Mouse (Mus musculus) CH12.LX (cell line): ENCODE measurements around the gene Uqcc3. TPM values are rescaled to one million over a fixed set of nuclear protein-coding genes. Genes with fewer than 3 reads are reported as not detected.

Experiments used
- DNase-seq: peaks from one replicate; pipeline ENCODE4 v3.0.0-alpha.2; 2013; ENCODE audit errors: extremely low read depth
- H3K27ac ChIP-seq: 2 replicates; pipeline ENCODE4 v1.5.1; 2012; ENCODE audit warnings: low read depth, mild to moderate bottlenecking, control low read depth, moderate library complexity; ENCODE audit not compliant: insufficient read depth
- H3K27me3 ChIP-seq: replicated peaks from 2 replicates; pipeline ENCODE3; 2012; ENCODE audit warnings: inconsistent platforms
- H3K36me3 ChIP-seq, 2 experiments: replicated peaks in 1 of 2; 2 replicates each; pipeline versions ENCODE3 to v1.6.1; 2012; ENCODE audit warnings: inconsistent platforms in 1 of 2, low read length in 1 of 2, mild to moderate bottlenecking in 1 of 2, mixed read lengths in 1 of 2, moderate library complexity in 1 of 2; ENCODE audit not compliant: control insufficient read depth in 1 of 2, insufficient read depth in 1 of 2
- H3K4me1 ChIP-seq, 2 experiments: 2 replicates each; pipeline ENCODE4 v1.6.1; 2012; ENCODE audit warnings: inconsistent platforms in 1 of 2, moderate library complexity in 1 of 2; ENCODE audit not compliant: insufficient read depth in 2 of 2, control insufficient read depth in 1 of 2
- H3K4me2 ChIP-seq: 2 replicates; pipeline ENCODE4 v1.6.1; 2012; ENCODE audit warnings: low read depth, mild to moderate bottlenecking, control low read depth; ENCODE audit not compliant: poor library complexity, insufficient read depth, severe bottlenecking
- H3K4me3 ChIP-seq, 3 experiments: fragments of 150-350 bp in 1 of 3; sonication (generic) in 1 of 3; replicated peaks in 1 of 3; 2 replicates each; pipeline versions ENCODE3 to v1.5.1; 2011 to 2012; ENCODE audit warnings: low read depth in 2 of 3, low read length in 2 of 3, mild to moderate bottlenecking in 2 of 3, moderate library complexity in 2 of 3, control low read depth in 1 of 3, improper control_type of control experiment in 1 of 3, inconsistent platforms in 1 of 3, mixed read lengths in 1 of 3; ENCODE audit not compliant: poor library complexity in 1 of 3
- H3K79me2 ChIP-seq: replicated peaks from 2 replicates; pipeline ENCODE4 v1.6.1; 2012; ENCODE audit warnings: mild to moderate bottlenecking, moderate library complexity; ENCODE audit not compliant: control insufficient read depth, poor library complexity, insufficient read depth, severe bottlenecking; ENCODE audit errors: extremely low read depth
- H3K9ac ChIP-seq: 2 replicates; pipeline ENCODE4 v1.6.1; 2012; ENCODE audit warnings: low read depth, mild to moderate bottlenecking, control low read depth, moderate library complexity; ENCODE audit not compliant: insufficient read depth
- H3K9me3 ChIP-seq: replicated peaks from 2 replicates; pipeline ENCODE3; 2012; ENCODE audit warnings: low read length, inconsistent platforms, mixed read lengths
- CHD2 ChIP-seq: IDR thresholded peaks from 2 replicates; pipeline ENCODE4 v1.6.1; 2011; ENCODE audit warnings: low read length, improper control_type of control experiment
- CTCF ChIP-seq, 2 experiments: IDR thresholded peaks in 1 of 2; conservative IDR thresholded peaks in 1 of 2; 2 replicates each; pipeline ENCODE4 v1.5.1; 2011 to 2012; ENCODE audit warnings: low read depth in 2 of 2, low read length in 2 of 2, improper control_type of control experiment in 1 of 2, inconsistent platforms in 1 of 2, mild to moderate bottlenecking in 1 of 2, moderate library complexity in 1 of 2
- E2F4 ChIP-seq: IDR thresholded peaks from 2 replicates; pipeline ENCODE4 v1.6.1; 2011; ENCODE audit warnings: low read depth, low read length, improper control_type of control experiment; ENCODE audit not compliant: insufficient replicate concordance
- ELF1 ChIP-seq: IDR thresholded peaks from 2 replicates; pipeline ENCODE4 v1.6.1; 2014; ENCODE audit warnings: low read depth, mild to moderate bottlenecking, inconsistent platforms, low read length, improper control_type of control experiment
- ETS1 ChIP-seq: conservative IDR thresholded peaks from 2 replicates; pipeline ENCODE4 v1.6.1; 2012; ENCODE audit warnings: low read depth, mild to moderate bottlenecking, inconsistent platforms, low read length, improper control_type of control experiment, moderate library complexity
- GABPA ChIP-seq: IDR thresholded peaks from 2 replicates; pipeline ENCODE4 v1.6.1; 2012; ENCODE audit warnings: low read depth, low read length, improper control_type of control experiment, inconsistent platforms; ENCODE audit not compliant: insufficient replicate concordance
- HCFC1 ChIP-seq: IDR thresholded peaks from 2 replicates; pipeline ENCODE4 v1.6.1; 2012; ENCODE audit warnings: low read depth, mild to moderate bottlenecking, inconsistent platforms, low read length, improper control_type of control experiment
- IRF4 ChIP-seq: IDR thresholded peaks from 2 replicates; pipeline ENCODE4 v1.6.1; 2014; ENCODE audit warnings: low read depth, mild to moderate bottlenecking, inconsistent platforms, low read length, improper control_type of control experiment
- JUN ChIP-seq: IDR thresholded peaks from 2 replicates; pipeline ENCODE4 v1.6.1; 2011; ENCODE audit warnings: low read depth, mild to moderate bottlenecking, low read length, improper control_type of control experiment, moderate library complexity; ENCODE audit not compliant: insufficient read depth
- JUND ChIP-seq: conservative IDR thresholded peaks from 2 replicates; pipeline ENCODE4 v1.6.1; 2011; ENCODE audit warnings: low read depth, low read length, improper control_type of control experiment
- KAT2A ChIP-seq: IDR thresholded peaks from 2 replicates; pipeline ENCODE4 v1.6.1; 2012; ENCODE audit warnings: low read length, improper control_type of control experiment, inconsistent platforms; ENCODE audit not compliant: insufficient replicate concordance
- MAFK ChIP-seq: IDR thresholded peaks from 2 replicates; pipeline ENCODE4 v1.6.1; 2011; ENCODE audit warnings: low read length, improper control_type of control experiment; ENCODE audit not compliant: insufficient replicate concordance
- MAX ChIP-seq: IDR thresholded peaks from 2 replicates; pipeline ENCODE4 v1.6.1; 2011; ENCODE audit warnings: low read length, improper control_type of control experiment
- MAZ ChIP-seq: IDR thresholded peaks from 2 replicates; pipeline ENCODE4 v1.6.1; 2012; ENCODE audit warnings: low read depth, mild to moderate bottlenecking, inconsistent platforms, low read length, improper control_type of control experiment, moderate library complexity
- MEF2A ChIP-seq: IDR thresholded peaks from 2 replicates; pipeline ENCODE4 v1.6.1; 2014; ENCODE audit warnings: low read depth, mild to moderate bottlenecking, inconsistent platforms, low read length, improper control_type of control experiment, borderline replicate concordance
- MXI1 ChIP-seq: IDR thresholded peaks from 2 replicates; pipeline ENCODE4 v1.6.1; 2011; ENCODE audit warnings: mild to moderate bottlenecking, low read depth, low read length, improper control_type of control experiment
- NELFE ChIP-seq: IDR thresholded peaks from 2 replicates; pipeline ENCODE4 v1.6.1; 2011; ENCODE audit warnings: low read depth, low read length, improper control_type of control experiment
- NRF1 ChIP-seq: IDR thresholded peaks from 2 replicates; pipeline ENCODE4 v1.6.1; 2014; ENCODE audit warnings: low read depth, mild to moderate bottlenecking, inconsistent platforms, low read length, improper control_type of control experiment, moderate library complexity
- PAX5 ChIP-seq: IDR thresholded peaks from 2 replicates; pipeline ENCODE4 v1.6.1; 2012; ENCODE audit warnings: low read length, inconsistent platforms, mixed read lengths
- POLR2A ChIP-seq: IDR thresholded peaks from 2 replicates; pipeline ENCODE4 v1.6.1; 2011; ENCODE audit warnings: low read depth, mild to moderate bottlenecking, improper control_type of control experiment, low read length
- POLR2AphosphoS2 ChIP-seq: IDR thresholded peaks from 2 replicates; pipeline ENCODE4 v1.6.1; 2011; ENCODE audit warnings: low read depth, low read length, improper control_type of control experiment
- RAD21 ChIP-seq: IDR thresholded peaks from 2 replicates; pipeline ENCODE4 v1.6.1; 2011; ENCODE audit warnings: low read depth, mild to moderate bottlenecking, low read length, improper control_type of control experiment, moderate library complexity
- SIN3A ChIP-seq: IDR thresholded peaks from 2 replicates; pipeline ENCODE4 v1.6.1; 2012; ENCODE audit warnings: low read length, improper control_type of control experiment, inconsistent platforms
- SMC3 ChIP-seq: IDR thresholded peaks from 2 replicates; pipeline ENCODE4 v1.6.1; 2011; ENCODE audit warnings: low read depth, low read length, improper control_type of control experiment
- TBP ChIP-seq: conservative IDR thresholded peaks from 2 replicates; pipeline ENCODE4 v1.6.1; 2011; ENCODE audit warnings: low read depth, low read length, improper control_type of control experiment
- TCF12 ChIP-seq: IDR thresholded peaks from 2 replicates; pipeline ENCODE4 v1.6.1; 2014; ENCODE audit warnings: low read depth, mild to moderate bottlenecking, inconsistent platforms, low read length, improper control_type of control experiment
- USF1 ChIP-seq: IDR thresholded peaks from 2 replicates; pipeline ENCODE4 v1.6.1; 2014; ENCODE audit warnings: low read depth, mild to moderate bottlenecking, inconsistent platforms, low read length, improper control_type of control experiment
- USF2 ChIP-seq: conservative IDR thresholded peaks from 2 replicates; pipeline ENCODE4 v1.6.1; 2011; ENCODE audit warnings: low read depth, low read length, improper control_type of control experiment
- ZC3H11A ChIP-seq: IDR thresholded peaks from 2 replicates; pipeline ENCODE4 v1.6.1; 2012; ENCODE audit warnings: low read depth, mild to moderate bottlenecking, inconsistent platforms, low read length, improper control_type of control experiment
- ZKSCAN1 ChIP-seq: IDR thresholded peaks from 2 replicates; pipeline ENCODE4 v1.6.1; 2012; ENCODE audit warnings: low read depth, inconsistent platforms, low read length, improper control_type of control experiment, borderline replicate concordance
- ZMIZ1 ChIP-seq: IDR thresholded peaks from 2 replicates; pipeline ENCODE4 v1.6.1; 2012; ENCODE audit warnings: low read depth, mild to moderate bottlenecking, inconsistent platforms, low read length, improper control_type of control experiment
- ZNF384 ChIP-seq: IDR thresholded peaks from 2 replicates; pipeline ENCODE4 v1.6.1; 2012; ENCODE audit warnings: low read depth, low read length, improper control_type of control experiment, inconsistent platforms
- dilution Hi-C: fragments of 300-500 bp; cut with MboI; formaldehyde crosslinking; loops from 2 replicates; pipeline ENCODE4 v1.14.3; 2020; ENCODE audit warnings: low sequenced_read_pairs; ENCODE audit not compliant: extremely low pct_unique_long_range_greater_than_20kb, extremely low pct_ligation_motif_present
- in situ Hi-C: fragments of 300-500 bp; cut with MboI; formaldehyde crosslinking; loops from 3 replicates; pipeline ENCODE4 v1.14.3; 2019; ENCODE audit warnings: low sequenced_read_pairs, low pct_ligation_motif_present, low pct_unique_long_range_greater_than_20kb, mixed read lengths
- polyA plus RNA-seq: library from polyadenylated mRNA; unstranded; fragments of >175 nt; gene quantifications from 2 replicates; pipeline ENCODE4 v1.2.1, GENCODE M21; 2012; ENCODE audit warnings: low read depth; ENCODE audit not compliant: insufficient read length
- total RNA-seq, 2 experiments: library from RNA; depleted of rRNA; stranded (reverse); fragments of 300-350 nt in 1 of 2; fragments of >200 nt in 1 of 2; gene quantifications; 2 replicates each; pipeline ENCODE4 v1.2.3; 2012 to 2014

The Uqcc3 gene
- total and polyA plus RNA-seq, 3 experiments: 23.5 to 56.6 (median 42.6) TPM

GRCm38 (mm10) chr19:8919684-8920072, 39.0 kb upstream of the Uqcc3 start:
- Histone ChIP-seq H3K9ac (peak overlapping the region; percentile 96), H3K36me3 (peaks cover 25 to 42% of the 10 kb centered on the region in 2 experiments), H3K4me2 (peak overlapping the region; percentile 93), H3K79me2 (peaks cover 19% of the 10 kb centered on the region), H3K27ac (peak overlapping the region; percentile 96), H3K9me3 (no peaks in the 10 kb centered on the region), H3K4me3 (peak overlapping the region; percentile 39 to 81 (median 46)), H3K4me1 (peaks cover 0 to 18% of the 10 kb centered on the region in 2 experiments; a peak in 2 of 4 replicates), H3K27me3 (no peaks in the 10 kb centered on the region)
- no peak for DNase-seq
- in situ Hi-C loops (no loop called here), dilution Hi-C loops (no loop called here)
- TF ChIP-seq ZC3H11A: no peak
- peak; percentile 51; the same call in 1 of the 2 replicates for TF ChIP-seq SIN3A
- TF ChIP-seq, all 38 proteins: peak for 1

GRCm38 (mm10) chr19:8919000-8919399, 38.3 kb upstream of the Uqcc3 start:
- DNase-seq: peak; percentile 61
- peaks cover 0 to 18% of the 10 kb centered on the region in 2 experiments; a peak in 2 of 4 replicates for H3K4me1 ChIP-seq
- dilution Hi-C loops (no loop called here), in situ Hi-C loops (no loop called here)
- no peaks in the 10 kb centered on the region for H3K9me3 ChIP-seq
- H3K36me3 ChIP-seq: peaks cover 31 to 47% of the 10 kb centered on the region in 2 experiments
- H3K9ac ChIP-seq: peak overlapping the region; percentile 96
- no peaks in the 10 kb centered on the region for H3K27me3 ChIP-seq
- peak overlapping the region; percentile 17 to 81 (median 46) for H3K4me3 ChIP-seq
- H3K27ac ChIP-seq: peak overlapping the region; percentile 96
- H3K4me2 ChIP-seq: peak overlapping the region; percentile 93
- H3K79me2 ChIP-seq: peaks cover 19% of the 10 kb centered on the region
- TF ChIP-seq USF2 (no peak), ZNF384 (no peak; the same call in 1 of the 2 replicates), SMC3 (no peak; the same call in 1 of the 2 replicates), ETS1 (peak; percentile 45; the same call in 1 of the 2 replicates), RAD21 (peak; percentile 11), CHD2 (no peak), GABPA (no peak), JUND (no peak), MXI1 (peak; percentile 41; the same call in 1 of the 2 replicates), NELFE (peak; percentile 31; the same call in 1 of the 2 replicates), IRF4 (peak; percentile 67), ZMIZ1 (no peak), ZC3H11A (no peak), MAFK (0 out of 2 replicates have a peak, but pooled peaks have one; percentile 52), NRF1 (no peak), MAX (no peak), USF1 (no peak), MAZ (0 out of 2 replicates have a peak, but pooled peaks have one; percentile 19), KAT2A (no peak), ZKSCAN1 (no peak), SIN3A (no peak; the same call in 1 of the 2 replicates), HCFC1 (no peak; the same call in 1 of the 2 replicates), CTCF (conservative IDR thresholded peaks at IDR 0.05 in 1 of 2, IDR thresholded peaks at IDR 0.05 in 1 of 2; ENCODE audit: low read depth in 2 of 2, low read length in 2 of 2) (0 out of 4 replicates have a peak, but pooled peaks of 1 of the 2 experiments have one; percentile 24), POLR2A (peak; percentile 55), ELF1 (peak; percentile 41; the same call in 1 of the 2 replicates), PAX5 (no peak), MEF2A (no peak), TCF12 (no peak), JUN (no peak), POLR2AphosphoS2 (no peak), TBP (no peak; the same call in none of the 2 replicates), E2F4 (no peak)
